Mouse (Mus musculus): ENCODE measurements around the gene 1700020A23Rik. TPM values are rescaled to one million over a fixed set of nuclear protein-coding genes. Genes with fewer than 3 reads are reported as not detected.
"Not testable (repeated sequence)": the region's sequence is repeated elsewhere in the genome, so short reads cannot be mapped to it uniquely, and the experiment has no call there.

Gene 1700020A23Rik
- polyA plus RNA-seq (2015; fragmentation: Nextera tagmentation; extraction: Ambion mirVana): not detected in 2 replicates

GRCm38 (mm10) chr2:130404939-130405338 lies at the start of gene 1700020A23Rik, which contains the start of gene Gm28372:
Gene 1700020A23Rik (plus strand): TSS chr2:130405259.
Gene Gm28372 (plus strand): TSS chr2:130405239.
- DNase-seq (ENCODE audit: low spot score): no peak

GRCm38 (mm10) chr2:130357551-130357950 lies 47.5 kb upstream of the 1700020A23Rik start:
- no peak for DNase-seq (ENCODE audit: low spot score)

- DNase-seq (ENCODE audit: low spot score): no peak
Measured at GRCm38 (mm10) chr2:130358852-130359251, 46.2 kb upstream of the 1700020A23Rik start.

- peak; percentile 23 for DNase-seq (ENCODE audit: low spot score)
Measured at GRCm38 (mm10) chr2:130362511-130363026, 42.5 kb upstream of the 1700020A23Rik start.

GRCm38 (mm10) chr2:130365211-130366094 lies 39.6 kb upstream of the 1700020A23Rik start:
- peak; percentile 14 for DNase-seq (ENCODE audit: low spot score)

- no peak for DNase-seq (ENCODE audit: low spot score)
Measured at GRCm38 (mm10) chr2:130367386-130367785, 37.7 kb upstream of the 1700020A23Rik start.

- not testable (repeated sequence) for DNase-seq (ENCODE audit: low spot score)
Measured at GRCm38 (mm10) chr2:130373026-130373425, 32.0 kb upstream of the 1700020A23Rik start.

GRCm38 (mm10) chr2:130374951-130375350 lies 30.1 kb upstream of the 1700020A23Rik start:
- no peak for DNase-seq (ENCODE audit: low spot score)

- no peak for DNase-seq (ENCODE audit: low spot score)
Measured at GRCm38 (mm10) chr2:130383205-130383604, 21.9 kb upstream of the 1700020A23Rik start.

- peak; percentile 54 for DNase-seq (ENCODE audit: low spot score)
Measured at GRCm38 (mm10) chr2:130383895-130384294, 21.2 kb upstream of the 1700020A23Rik start.

GRCm38 (mm10) chr2:130386212-130386611 lies 18.8 kb upstream of the 1700020A23Rik start:
- no peak for DNase-seq (ENCODE audit: low spot score)

- DNase-seq (ENCODE audit: low spot score): peak; percentile 62
Measured at GRCm38 (mm10) chr2:130388796-130389195, 16.3 kb upstream of the 1700020A23Rik start.

- peak; percentile 88 for DNase-seq (ENCODE audit: low spot score)
Measured at GRCm38 (mm10) chr2:130390993-130391625, 13.9 kb upstream of the 1700020A23Rik start.

GRCm38 (mm10) chr2:130392836-130393235 lies 12.2 kb upstream of the 1700020A23Rik start:
- no peak for DNase-seq (ENCODE audit: low spot score)

GRCm38 (mm10) chr2:130395696-130396095 lies 9.4 kb upstream of the 1700020A23Rik start:
- no peak for DNase-seq (ENCODE audit: low spot score)

GRCm38 (mm10) chr2:130397186-130397985 lies 7.7 kb upstream of the 1700020A23Rik start, which contains the start of gene Cpxm1:
Gene Cpxm1 (minus strand): TSS chr2:130397574.
- peak; percentile 35 for DNase-seq (ENCODE audit: low spot score)

- no peak for DNase-seq (ENCODE audit: low spot score)
Measured at GRCm38 (mm10) chr2:130398091-130398490, 7.0 kb upstream of the 1700020A23Rik start.

GRCm38 (mm10) chr2:130400046-130400445 lies 5.0 kb upstream of the 1700020A23Rik start:
- DNase-seq (ENCODE audit: low spot score): no peak

GRCm38 (mm10) chr2:130401891-130402290 lies 3.2 kb upstream of the 1700020A23Rik start:
- no peak for DNase-seq (ENCODE audit: low spot score)

GRCm38 (mm10) chr2:130406178-130406577 lies 1.1 kb downstream of the 1700020A23Rik start, which contains the start of gene Tmem239:
Gene Tmem239 (plus strand): TSS chr2:130406478.
- DNase-seq (ENCODE audit: low spot score): no peak

GRCm38 (mm10) chr2:130408194-130408593 lies 3.1 kb downstream of the 1700020A23Rik start:
- no peak for DNase-seq (ENCODE audit: low spot score)
